26 mouse cellular contexts compared by ENCODE assay signal in the genomic region with DNA sequence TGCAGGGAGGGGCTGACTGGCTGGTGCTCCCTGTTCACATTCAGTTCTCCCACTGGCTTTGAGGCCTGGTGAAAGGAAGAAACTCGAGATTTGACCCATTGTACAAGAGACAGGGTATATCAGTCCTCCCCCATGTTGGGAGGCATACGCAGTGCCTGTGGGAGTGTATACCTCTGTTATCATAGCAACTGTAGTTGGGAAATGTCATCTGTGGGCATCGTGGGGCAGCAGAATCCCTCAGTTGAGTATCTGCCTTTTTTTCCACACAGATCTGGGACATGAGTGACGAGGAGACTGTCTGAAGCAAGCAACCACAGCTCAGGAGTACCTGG.
DNase-seq lines count a peak whose midpoint lies in the region; ATAC-seq lines count a peak whose summit lies in the region.
"Had no signal": no experiment of that assay in that cellular context is flagged by ENCODE, and none has a peak within 500 bp of the region (broad histone marks: within the 10 kb centered on the region; RNA-seq: fewer than 3 reads in every experiment).

No protein-coding gene starts in this region.

- peaks cover 80% of the 10 kb centered on the region for H3K4me1 ChIP-seq in heart, embryonic 13.5 days
- peaks cover 51% of the 10 kb centered on the region for H3K4me1 ChIP-seq in kidney, embryonic 16.5 days (ENCODE audit: insufficient read depth, low read length)
- no peaks in the 10 kb centered on the region for H3K4me1 ChIP-seq in neural tube, embryonic 14.5 days (ENCODE audit: control insufficient read depth, insufficient read depth, low read length)

- H3K27ac ChIP-seq in heart, embryonic 13.5 days (replicated peaks) = 0 out of 2 replicates have a peak overlapping the region, but pooled peaks have one; percentile 28
- H3K27ac ChIP-seq in kidney, embryonic 16.5 days (ENCODE audit: low read length) = 0 out of 2 replicates have a peak overlapping the region, but pooled peaks have one; percentile 13
- H3K27ac ChIP-seq in neural tube, embryonic 14.5 days (ENCODE audit: low read depth, low read length) = 0 out of 2 replicates have a peak overlapping the region, but pooled peaks have one; percentile 22
- H3K27ac ChIP-seq: liver, embryonic 14.5 days; macrophage; midbrain, embryonic 13.5 days; neural tube, embryonic 15.5 days had no signal

- no peak overlapping the region for H3K4me2 ChIP-seq in heart, embryonic 13.5 days
- no peak overlapping the region for H3K4me2 ChIP-seq in kidney, embryonic 16.5 days (replicated peaks; ENCODE audit: low read depth, low read length)
- H3K4me2 ChIP-seq in neural tube, embryonic 14.5 days (ENCODE audit: low read depth, low read length) = no peak overlapping the region
- H3K4me2 ChIP-seq: hindbrain, embryonic 13.5 days; midbrain, embryonic 13.5 days; neural tube, embryonic 15.5 days had no signal

- DNase-seq in heart, postnatal 4 days = no peak
- no peak for DNase-seq in kidney, adult 18-20 months
- no peak for DNase-seq in neural tube, embryonic 10.5 days (ENCODE audit: extremely low spot score, low spot score)
- DNase-seq: adrenal gland, adult 8-10 months; B cell, adult 2 months; cerebellum, adult 8-10 months; cerebellum, postnatal 25 days; gastrocnemius, postnatal 10 days; heart, postnatal 14 days; kidney, postnatal 10 days; liver; lung, adult 2 months; retina, postnatal 1 day; right cerebral cortex, postnatal 14 days; thymus, postnatal 4 days had no signal

- H3K36me3 ChIP-seq in heart, embryonic 13.5 days = peaks cover 51% of the 10 kb centered on the region
- H3K36me3 ChIP-seq in kidney, embryonic 16.5 days (ENCODE audit: insufficient read depth, low read length) = peaks cover 32% of the 10 kb centered on the region
- H3K36me3 ChIP-seq in neural tube, embryonic 14.5 days (ENCODE audit: control insufficient read depth, insufficient read depth, low read length) = peaks cover 5% of the 10 kb centered on the region; the same call in 1 of the 2 replicates

- no peak overlapping the region for H3K4me3 ChIP-seq in heart, embryonic 13.5 days
- no peak overlapping the region for H3K4me3 ChIP-seq in kidney, embryonic 16.5 days (ENCODE audit: low read length)
- no peak overlapping the region for H3K4me3 ChIP-seq in neural tube, embryonic 14.5 days (ENCODE audit: low read depth, low read length)
- H3K4me3 ChIP-seq: hindbrain, embryonic 13.5 days; midbrain, embryonic 13.5 days; neural tube, embryonic 15.5 days had no signal

- H3K9me3 ChIP-seq in heart, embryonic 13.5 days = no peaks in the 10 kb centered on the region
- no peaks in the 10 kb centered on the region for H3K9me3 ChIP-seq in kidney, embryonic 16.5 days (ENCODE audit: low read length)
- H3K9me3 ChIP-seq in neural tube, embryonic 14.5 days (ENCODE audit: control insufficient read depth, low read length) = no peaks in the 10 kb centered on the region
- H3K9me3 ChIP-seq: hindbrain, embryonic 13.5 days; midbrain, embryonic 13.5 days; neural tube, embryonic 15.5 days had no signal

- no peak overlapping the region for H3K9ac ChIP-seq in heart, embryonic 13.5 days
- H3K9ac ChIP-seq in kidney, embryonic 16.5 days (replicated peaks; ENCODE audit: low read length) = 0 out of 2 replicates have a peak overlapping the region, but pooled peaks have one; percentile 19
- no peak overlapping the region for H3K9ac ChIP-seq in neural tube, embryonic 14.5 days (replicated peaks; ENCODE audit: low read depth, low read length)
- H3K9ac ChIP-seq: liver, embryonic 14.5 days; midbrain, embryonic 13.5 days; neural tube, embryonic 15.5 days had no signal

- WGBS in heart, embryonic 13.5 days = 61% methylated on average over 4 of the region's 4 CpGs
- 55% methylated on average over 4 of the region's 4 CpGs for WGBS in kidney, embryonic 16.5 days
- WGBS in neural tube, embryonic 14.5 days = 81% methylated on average over 4 of the region's 4 CpGs

- no peak for ATAC-seq in heart, embryonic 13.5 days (ENCODE audit: extremely low read depth, insufficient number of reproducible peaks, low FRiP score, low TSS enrichment)
- no peak for ATAC-seq in kidney, embryonic 16.5 days (ENCODE audit: low FRiP score, low TSS enrichment)
- no peak for ATAC-seq in neural tube, embryonic 14.5 days (ENCODE audit: low read depth)
- ATAC-seq: activated CD4-positive, CD25-positive, alpha-beta regulatory T cell, adult 4 months; forebrain, embryonic 16.5 days; intestine, postnatal 0 days; midbrain, embryonic 13.5 days had no signal

- H3K27me3 ChIP-seq in heart, embryonic 13.5 days (replicated peaks) = no peaks in the 10 kb centered on the region
- H3K27me3 ChIP-seq in kidney, embryonic 16.5 days (ENCODE audit: insufficient read depth, low read length) = no peaks in the 10 kb centered on the region
- H3K27me3 ChIP-seq in neural tube, embryonic 14.5 days (ENCODE audit: control insufficient read depth, insufficient read depth, low read length) = no peaks in the 10 kb centered on the region
- H3K27me3 ChIP-seq: hindbrain, embryonic 13.5 days; neural tube, embryonic 15.5 days had no signal
